Mouse (Mus musculus): ENCODE results near the gene Pitpnm3. TPM values are rescaled to one million over a fixed set of nuclear protein-coding genes. Genes with fewer than 3 reads are reported as not detected.

Pitpnm3 gene
- polyA plus RNA-seq, 1 experiment from 2014 or later: 1.8 TPM

- no peaks in the 10 kb centered on the region for H3K36me3 ChIP-seq
- H3K27ac ChIP-seq: no peak overlapping the region
- 15% methylated on average over 24 of the region's 24 CpGs for WGBS
- peak overlapping the region; percentile 80 for H3K9ac ChIP-seq (replicated peaks)
- H3K4me3 ChIP-seq (replicated peaks): peak overlapping the region; percentile 68
- peaks cover 71% of the 10 kb centered on the region for H3K27me3 ChIP-seq
- peaks cover 23% of the 10 kb centered on the region for H3K4me1 ChIP-seq (replicated peaks)
- no peaks in the 10 kb centered on the region for H3K9me3 ChIP-seq
- peak overlapping the region; percentile 98 for H3K4me2 ChIP-seq (replicated peaks)
- ATAC-seq: peak; percentile 59
These were observed 819 bp downstream of the Pitpnm3 start for GRCm38 (mm10) chr11:72134536-72135382.

GRCm38 (mm10) chr11:72133075-72133474 is 2.5 kb downstream of the Pitpnm3 start:
- H3K36me3 ChIP-seq: no peaks in the 10 kb centered on the region
- WGBS: 82% methylated on average over 10 of the region's 10 CpGs
- peaks cover 26% of the 10 kb centered on the region for H3K4me1 ChIP-seq (replicated peaks)
- H3K9ac ChIP-seq (replicated peaks): no peak overlapping the region
- H3K9me3 ChIP-seq: no peaks in the 10 kb centered on the region
- H3K4me2 ChIP-seq (replicated peaks): no peak overlapping the region
- no peak overlapping the region for H3K4me3 ChIP-seq (replicated peaks)
- no peak for ATAC-seq
- H3K27ac ChIP-seq: no peak overlapping the region
- H3K27me3 ChIP-seq: peaks cover 68% of the 10 kb centered on the region

GRCm38 (mm10) chr11:72132266-72132665 is 3.3 kb downstream of the Pitpnm3 start:
- peaks cover 60% of the 10 kb centered on the region for H3K27me3 ChIP-seq

DNA sequence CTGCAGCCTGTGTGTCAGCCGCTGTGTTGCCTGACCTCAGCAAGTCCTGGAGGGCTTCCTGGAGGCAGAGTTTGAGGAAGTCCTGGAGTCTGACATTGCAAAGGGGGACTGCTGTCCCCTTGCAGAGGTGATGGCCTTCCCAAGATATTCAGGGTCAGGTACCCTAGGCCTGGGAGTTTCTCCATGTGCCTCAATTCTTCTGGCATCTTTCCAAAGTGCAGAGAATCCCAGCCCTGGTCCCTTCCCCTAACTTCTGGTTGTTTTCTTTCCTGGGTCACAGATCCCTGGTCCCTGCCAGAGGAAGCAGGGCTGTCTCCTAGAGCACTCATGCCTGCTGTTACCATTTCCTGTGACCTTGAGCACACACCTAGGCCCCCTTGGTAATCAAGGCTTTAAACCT is 3.9 kb downstream of the Pitpnm3 start:
- WGBS: 90% methylated on average over 1 of the region's 1 CpGs
- Histone ChIP-seq H3K4me3 (replicated peaks) (no peak overlapping the region), H3K4me2 (replicated peaks) (no peak overlapping the region), H3K4me1 (replicated peaks) (peaks cover 30% of the 10 kb centered on the region), H3K9me3 (no peaks in the 10 kb centered on the region), H3K27me3 (peaks cover 54% of the 10 kb centered on the region), H3K27ac (no peak overlapping the region), H3K9ac (replicated peaks) (no peak overlapping the region), H3K36me3 (no peaks in the 10 kb centered on the region)
- ATAC-seq: no peak

More at GRCm38 (mm10) chr11:72132266-72132665, 3.3 kb downstream of the Pitpnm3 start:
- H3K9me3 ChIP-seq: no peaks in the 10 kb centered on the region
- no peak overlapping the region for H3K4me3 ChIP-seq (replicated peaks)
- 22% methylated on average over 3 of the region's 3 CpGs for WGBS
- no peak overlapping the region for H3K4me2 ChIP-seq (replicated peaks)
- peaks cover 30% of the 10 kb centered on the region for H3K4me1 ChIP-seq (replicated peaks)
- ATAC-seq: no peak
- H3K27ac ChIP-seq: no peak overlapping the region
- no peak overlapping the region for H3K9ac ChIP-seq (replicated peaks)
- no peaks in the 10 kb centered on the region for H3K36me3 ChIP-seq

DNA sequence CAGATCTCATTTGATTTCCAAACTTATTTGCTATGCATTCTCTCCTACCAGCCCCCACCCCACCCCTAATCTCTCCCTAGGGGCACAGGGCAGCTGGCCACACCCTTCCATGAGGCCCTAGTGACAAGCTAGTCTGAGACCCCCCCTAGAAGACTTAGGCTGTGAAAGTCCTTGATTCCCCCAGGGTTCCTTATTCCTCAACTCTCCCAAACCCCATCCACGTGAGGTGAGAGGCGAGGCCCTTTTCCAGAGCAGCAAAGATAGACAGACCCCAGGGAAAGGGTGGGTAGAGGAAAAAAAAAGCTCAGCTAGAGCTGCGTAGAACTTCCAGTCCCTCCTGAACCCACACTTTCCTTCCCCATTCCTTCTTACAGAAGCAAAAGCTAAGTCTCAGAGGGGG is 4.7 kb downstream of the Pitpnm3 start:
- Histone ChIP-seq H3K27me3 (peaks cover 46% of the 10 kb centered on the region), H3K27ac (no peak overlapping the region)
- WGBS: 75% methylated on average over 3 of the region's 3 CpGs

GRCm38 (mm10) chr11:72130472-72130871 is 5.1 kb downstream of the Pitpnm3 start:
- ATAC-seq: no peak
- WGBS: 66% methylated on average over 3 of the region's 3 CpGs

More for the DNA sequence above, 4.7 kb downstream of the Pitpnm3 start:
- H3K4me3 ChIP-seq (replicated peaks): no peak overlapping the region
- no peaks in the 10 kb centered on the region for H3K36me3 ChIP-seq
- no peak overlapping the region for H3K4me2 ChIP-seq (replicated peaks)
- peaks cover 24% of the 10 kb centered on the region for H3K4me1 ChIP-seq (replicated peaks)
- ATAC-seq: no peak
- no peak overlapping the region for H3K9ac ChIP-seq (replicated peaks)
- H3K9me3 ChIP-seq: no peaks in the 10 kb centered on the region

DNA sequence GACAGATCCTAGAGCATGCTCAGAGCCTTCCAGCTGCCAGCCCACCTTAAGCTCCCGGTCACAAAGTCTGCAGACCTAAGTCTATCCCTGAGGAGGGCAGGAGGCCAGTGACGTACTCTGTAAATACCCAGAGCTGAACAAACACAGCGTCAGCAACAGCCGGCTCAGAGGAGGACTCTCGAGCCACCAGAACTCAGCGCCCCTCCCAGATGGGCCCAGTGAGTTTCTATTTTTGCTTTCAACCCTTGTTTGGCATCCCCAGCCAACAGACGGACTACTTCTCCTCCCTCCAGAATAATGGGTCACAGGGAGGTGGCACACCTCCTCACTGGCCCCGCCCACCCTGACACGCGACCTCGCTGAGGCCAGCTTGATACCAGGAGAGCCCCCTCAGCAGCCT is 5.6 kb downstream of the Pitpnm3 start:
- Histone ChIP-seq H3K27ac (no peak overlapping the region), H3K4me1 (replicated peaks) (peaks cover 19% of the 10 kb centered on the region), H3K36me3 (no peaks in the 10 kb centered on the region), H3K9me3 (no peaks in the 10 kb centered on the region), H3K9ac (replicated peaks) (no peak overlapping the region), H3K27me3 (peaks cover 42% of the 10 kb centered on the region), H3K4me2 (replicated peaks) (no peak overlapping the region), H3K4me3 (replicated peaks) (no peak overlapping the region)
- 11% methylated on average over 11 of the region's 11 CpGs for WGBS
- ATAC-seq: no peak

More at GRCm38 (mm10) chr11:72130472-72130871, 5.1 kb downstream of the Pitpnm3 start:
- Histone ChIP-seq H3K27ac (no peak overlapping the region), H3K4me1 (replicated peaks) (peaks cover 23% of the 10 kb centered on the region), H3K4me3 (replicated peaks) (no peak overlapping the region), H3K27me3 (peaks cover 46% of the 10 kb centered on the region), H3K9me3 (no peaks in the 10 kb centered on the region), H3K36me3 (no peaks in the 10 kb centered on the region), H3K4me2 (replicated peaks) (no peak overlapping the region), H3K9ac (replicated peaks) (no peak overlapping the region)

DNA sequence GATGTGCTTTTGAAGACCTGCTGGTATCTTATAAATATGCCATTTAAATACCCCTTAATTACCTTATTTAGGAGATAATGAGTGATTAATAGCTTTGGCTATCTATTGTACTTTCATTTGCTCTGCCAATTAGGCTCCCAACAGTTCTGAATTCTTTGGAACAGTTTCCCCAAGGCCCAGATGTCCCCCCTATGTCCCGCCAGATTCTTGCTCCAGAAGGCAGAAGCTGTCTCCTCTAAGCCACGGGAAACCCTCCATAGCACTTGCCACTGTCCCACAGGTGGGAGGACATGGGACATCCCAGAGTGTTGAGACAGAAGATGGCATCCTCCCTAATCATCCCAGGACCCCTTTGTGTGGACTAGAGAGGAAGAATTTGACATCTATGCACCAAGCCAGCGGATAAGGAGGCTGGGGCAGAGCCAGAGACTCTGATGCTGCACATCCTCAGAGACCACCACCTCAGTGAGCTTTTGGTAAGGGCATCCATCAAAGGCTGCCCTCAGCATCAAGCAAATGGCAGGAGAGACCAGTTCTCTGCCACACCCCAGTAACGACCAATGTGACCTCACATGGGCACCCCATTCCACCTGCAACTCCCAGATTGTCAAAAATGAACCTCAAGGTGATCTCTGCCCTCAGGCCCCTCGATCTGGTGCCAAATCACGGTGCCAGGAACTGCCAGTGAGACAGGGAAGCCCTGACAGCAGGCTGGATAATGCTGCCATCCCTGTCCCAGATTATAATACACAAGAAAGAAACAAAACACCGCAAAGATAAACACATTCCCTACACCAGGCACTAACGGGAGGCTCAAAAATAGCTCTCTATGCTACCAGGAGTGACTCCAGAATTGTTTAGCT is 6.3 kb downstream of the Pitpnm3 start:
- WGBS: 70% methylated on average over 8 of the region's 8 CpGs
- Histone ChIP-seq H3K9ac (replicated peaks) (no peak overlapping the region), H3K9me3 (no peaks in the 10 kb centered on the region), H3K36me3 (no peaks in the 10 kb centered on the region), H3K4me2 (replicated peaks) (no peak overlapping the region), H3K4me1 (replicated peaks) (peaks cover 13% of the 10 kb centered on the region; the same call in 1 of the 2 replicates), H3K27ac (no peak overlapping the region), H3K27me3 (peaks cover 35% of the 10 kb centered on the region), H3K4me3 (replicated peaks) (no peak overlapping the region)
- no peak for ATAC-seq

GRCm38 (mm10) chr11:72127450-72128189 is 8.0 kb downstream of the Pitpnm3 start:
- Histone ChIP-seq H3K27me3 (peaks cover 18% of the 10 kb centered on the region; the same call in 1 of the 2 replicates), H3K4me3 (replicated peaks) (no peak overlapping the region), H3K9me3 (no peaks in the 10 kb centered on the region), H3K9ac (replicated peaks) (no peak overlapping the region), H3K4me1 (replicated peaks) (peaks cover 13% of the 10 kb centered on the region; the same call in 1 of the 2 replicates), H3K36me3 (no peaks in the 10 kb centered on the region), H3K27ac (no peak overlapping the region), H3K4me2 (replicated peaks) (no peak overlapping the region)
- no peak for ATAC-seq
- WGBS: 75% methylated on average over 5 of the region's 5 CpGs

DNA sequence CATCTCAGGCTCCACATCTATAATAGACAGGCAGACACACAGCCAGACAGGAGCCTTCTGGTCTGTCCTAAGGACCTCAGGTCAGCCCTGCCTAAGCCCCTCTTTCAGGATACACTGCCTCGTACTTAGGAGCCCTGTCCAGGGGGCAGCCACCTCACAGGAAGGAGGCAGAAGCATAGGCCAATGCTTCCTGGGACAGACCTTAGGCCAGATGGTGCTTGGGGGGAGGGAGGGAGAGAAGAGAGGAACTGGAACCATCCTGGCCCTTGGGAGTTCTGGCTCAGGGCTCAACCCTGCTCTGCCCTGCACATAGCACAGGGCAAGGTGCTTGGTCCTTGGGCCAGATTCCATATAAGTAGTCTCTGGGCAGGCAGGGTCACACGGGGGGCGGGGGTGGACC is 9.8 kb downstream of the Pitpnm3 start:
- Histone ChIP-seq H3K27ac (no peak overlapping the region), H3K4me1 (replicated peaks) (peaks cover 13% of the 10 kb centered on the region; the same call in 1 of the 2 replicates), H3K27me3 (0 out of 2 replicates have a peak, but pooled peaks cover 6% of the 10 kb centered on the region), H3K4me3 (replicated peaks) (no peak overlapping the region), H3K36me3 (no peaks in the 10 kb centered on the region), H3K9me3 (no peaks in the 10 kb centered on the region), H3K9ac (replicated peaks) (no peak overlapping the region), H3K4me2 (replicated peaks) (no peak overlapping the region)
- 76% methylated on average over 3 of the region's 3 CpGs for WGBS
- no peak for ATAC-seq

- Histone ChIP-seq H3K4me3 (replicated peaks) (no peak overlapping the region), H3K9ac (replicated peaks) (no peak overlapping the region), H3K4me1 (replicated peaks) (peaks cover 5% of the 10 kb centered on the region; the same call in 1 of the 2 replicates), H3K27ac (no peak overlapping the region), H3K4me2 (replicated peaks) (no peak overlapping the region), H3K27me3 (no peaks in the 10 kb centered on the region), H3K9me3 (no peaks in the 10 kb centered on the region), H3K36me3 (no peaks in the 10 kb centered on the region)
- 81% methylated on average over 4 of the region's 4 CpGs for WGBS
- ATAC-seq: no peak
These were observed 12.0 kb downstream of the Pitpnm3 start for GRCm38 (mm10) chr11:72123531-72123930.

Data from midbrain, embryonic 13.5 days (tissue).